Mouse (Mus musculus): ENCODE results near the gene Nprl2. TPM values are rescaled to one million over a fixed set of nuclear protein-coding genes. Genes with fewer than 3 reads are reported as not detected.
A peak's percentile ranks its signal among the peaks of the same experiment; 100 is the strongest.

Nprl2 gene
- polyA plus RNA-seq, 1 experiment = not detected

GRCm38 (mm10) chr9:107586504-107586903, 44.5 kb downstream of the Nprl2 start:
- no peak overlapping the region for H3K27ac ChIP-seq (ENCODE audit: insufficient read depth, low read depth, low read length)
- TF ChIP-seq CTCF (IDR thresholded peaks at IDR 0.05; ENCODE audit: insufficient read depth, low read depth, low read length) = no peak
- TF ChIP-seq POLR2A (IDR thresholded peaks at IDR 0.05; ENCODE audit: insufficient read depth, low read depth, low read length) = no peak
- 89% methylated on average over 5 of the region's 5 CpGs for WGBS

GRCm38 (mm10) chr9:107586974-107587832, 45.2 kb downstream of the Nprl2 start, which contains the start of gene Ifrd2:
Ifrd2 (plus strand) TSS chr9:107587642.
- 12% methylated on average over 46 of the region's 46 CpGs for WGBS
- peak within 1 kb of the TSS; percentile 76 for H3K4me3 ChIP-seq (ENCODE audit: insufficient read depth, low read depth, low read length)
- no peak for TF ChIP-seq POLR2A (IDR thresholded peaks at IDR 0.05; ENCODE audit: insufficient read depth, low read depth, low read length)
- no peak for TF ChIP-seq CTCF (IDR thresholded peaks at IDR 0.05; ENCODE audit: insufficient read depth, low read depth, low read length)
- peaks cover 2% of the 10 kb centered on the region; the same call in 1 of the 2 replicates for H3K4me1 ChIP-seq (ENCODE audit: control insufficient read depth, insufficient read depth, low read length)
- H3K27ac ChIP-seq (ENCODE audit: insufficient read depth, low read depth, low read length) = no peak within 1 kb of the TSS

More at GRCm38 (mm10) chr9:107586504-107586903, 44.5 kb downstream of the Nprl2 start:
- Histone ChIP-seq H3K4me1 (ENCODE audit: control insufficient read depth, insufficient read depth, low read length) (peaks cover 5% of the 10 kb centered on the region; the same call in 1 of the 2 replicates), H3K4me3 (ENCODE audit: insufficient read depth, low read depth, low read length) (no peak overlapping the region)

GRCm38 (mm10) chr9:107587833-107588639, 46.0 kb downstream of the Nprl2 start:
- TF ChIP-seq CTCF (IDR thresholded peaks at IDR 0.05; ENCODE audit: insufficient read depth, low read depth, low read length) (no peak), POLR2A (IDR thresholded peaks at IDR 0.05; ENCODE audit: insufficient read depth, low read depth, low read length) (no peak)
- Histone ChIP-seq H3K4me1 (ENCODE audit: control insufficient read depth, insufficient read depth, low read length) (peaks cover 2% of the 10 kb centered on the region; the same call in 1 of the 2 replicates), H3K4me3 (ENCODE audit: insufficient read depth, low read depth, low read length) (peak overlapping the region; percentile 76), H3K27ac (ENCODE audit: insufficient read depth, low read depth, low read length) (no peak overlapping the region)
- 5% methylated on average over 33 of the region's 33 CpGs for WGBS

GRCm38 (mm10) chr9:107590058-107590772, 48.2 kb downstream of the Nprl2 start:
- Histone ChIP-seq H3K27ac (ENCODE audit: insufficient read depth, low read depth, low read length) (no peak overlapping the region), H3K4me1 (ENCODE audit: control insufficient read depth, insufficient read depth, low read length) (peaks cover 2% of the 10 kb centered on the region; the same call in 1 of the 2 replicates), H3K4me3 (ENCODE audit: insufficient read depth, low read depth, low read length) (no peak overlapping the region)
- 84% methylated on average over 25 of the region's 25 CpGs for WGBS
- TF ChIP-seq POLR2A (IDR thresholded peaks at IDR 0.05; ENCODE audit: insufficient read depth, low read depth, low read length) (no peak), CTCF (IDR thresholded peaks at IDR 0.05; ENCODE audit: insufficient read depth, low read depth, low read length) (no peak)

GRCm38 (mm10) chr9:107590773-107591060, 48.7 kb downstream of the Nprl2 start:
- no peak overlapping the region for H3K27ac ChIP-seq (ENCODE audit: insufficient read depth, low read depth, low read length)
- WGBS = 93% methylated on average over 6 of the region's 6 CpGs
- H3K4me1 ChIP-seq (ENCODE audit: control insufficient read depth, insufficient read depth, low read length) = peaks cover 2% of the 10 kb centered on the region; the same call in 1 of the 2 replicates
- TF ChIP-seq POLR2A (IDR thresholded peaks at IDR 0.05; ENCODE audit: insufficient read depth, low read depth, low read length) (no peak), CTCF (IDR thresholded peaks at IDR 0.05; ENCODE audit: insufficient read depth, low read depth, low read length) (no peak)
- no peak overlapping the region for H3K4me3 ChIP-seq (ENCODE audit: insufficient read depth, low read depth, low read length)

- 82% methylated on average over 11 of the region's 11 CpGs for WGBS
- H3K27ac ChIP-seq (ENCODE audit: insufficient read depth, low read depth, low read length) = no peak overlapping the region
- no peak for TF ChIP-seq CTCF (IDR thresholded peaks at IDR 0.05; ENCODE audit: insufficient read depth, low read depth, low read length)
- TF ChIP-seq POLR2A (IDR thresholded peaks at IDR 0.05; ENCODE audit: insufficient read depth, low read depth, low read length) = no peak
- no peak overlapping the region for H3K4me3 ChIP-seq (ENCODE audit: insufficient read depth, low read depth, low read length)
- H3K4me1 ChIP-seq (ENCODE audit: control insufficient read depth, insufficient read depth, low read length) = peaks cover 2% of the 10 kb centered on the region; the same call in 1 of the 2 replicates
These were observed 51.3 kb downstream of the Nprl2 start for GRCm38 (mm10) chr9:107593101-107593976.

GRCm38 (mm10) chr9:107594281-107595062, 52.4 kb downstream of the Nprl2 start:
- Histone ChIP-seq H3K27ac (ENCODE audit: insufficient read depth, low read depth, low read length) (no peak overlapping the region), H3K4me3 (ENCODE audit: insufficient read depth, low read depth, low read length) (no peak overlapping the region), H3K4me1 (ENCODE audit: control insufficient read depth, insufficient read depth, low read length) (0 out of 2 replicates have a peak, but pooled peaks cover 3% of the 10 kb centered on the region)
- TF ChIP-seq POLR2A (IDR thresholded peaks at IDR 0.05; ENCODE audit: insufficient read depth, low read depth, low read length) (no peak), CTCF (IDR thresholded peaks at IDR 0.05; ENCODE audit: insufficient read depth, low read depth, low read length) (no peak)
- WGBS = 79% methylated on average over 8 of the region's 8 CpGs

Other genes starting within 250 kb of the Nprl2 start
- gene Cish, start 246.2 kb upstream of the Nprl2 start, polyA plus RNA-seq (2012; ENCODE audit: insufficient read depth, insufficient read length, low replicate concordance, missing spikeins) = not detected in 2 replicates
- gene Hemk1, start 203.9 kb upstream of the Nprl2 start, polyA plus RNA-seq (2012; ENCODE audit: insufficient read depth, insufficient read length, low replicate concordance, missing spikeins) = not detected in 2 replicates
- gene 6430571L13Rik, start 201.6 kb upstream of the Nprl2 start, polyA plus RNA-seq (2012; ENCODE audit: insufficient read depth, insufficient read length, low replicate concordance, missing spikeins) = not detected in 2 replicates
- gene Cacna2d2, start 142.6 kb upstream of the Nprl2 start, polyA plus RNA-seq (2012; ENCODE audit: insufficient read depth, insufficient read length, low replicate concordance, missing spikeins) = not detected in 2 replicates
- gene Tmem115, start 8.3 kb upstream of the Nprl2 start, polyA plus RNA-seq (2012; ENCODE audit: insufficient read depth, insufficient read length, low replicate concordance, missing spikeins) = not detected in 2 replicates
- gene Cyb561d2, start within 50 bp of the Nprl2 start, polyA plus RNA-seq (2012; ENCODE audit: insufficient read depth, insufficient read length, low replicate concordance, missing spikeins) = not detected in 2 replicates
- not detected in 2 replicates for gene Zmynd10, start 5.1 kb downstream of the Nprl2 start, polyA plus RNA-seq (2012; ENCODE audit: insufficient read depth, insufficient read length, low replicate concordance, missing spikeins)
- not detected in 2 replicates for gene Rassf1, start 9.3 kb downstream of the Nprl2 start, polyA plus RNA-seq (2012; ENCODE audit: insufficient read depth, insufficient read length, low replicate concordance, missing spikeins)
- not detected in 2 replicates for gene Tusc2, start 21.0 kb downstream of the Nprl2 start, polyA plus RNA-seq (2012; ENCODE audit: insufficient read depth, insufficient read length, low replicate concordance, missing spikeins)
- gene Hyal2, start 25.7 kb downstream of the Nprl2 start, polyA plus RNA-seq (2012; ENCODE audit: insufficient read depth, insufficient read length, low replicate concordance, missing spikeins) = not detected in 2 replicates
- gene Hyal1, start 34.7 kb downstream of the Nprl2 start, polyA plus RNA-seq (2012; ENCODE audit: insufficient read depth, insufficient read length, low replicate concordance, missing spikeins) = not detected in 2 replicates
- gene Naa80, start 36.7 kb downstream of the Nprl2 start, polyA plus RNA-seq (2012; ENCODE audit: insufficient read depth, insufficient read length, low replicate concordance, missing spikeins) = not detected in 2 replicates
- gene Hyal3, start 38.6 kb downstream of the Nprl2 start, polyA plus RNA-seq (2012; ENCODE audit: insufficient read depth, insufficient read length, low replicate concordance, missing spikeins) = not detected in 2 replicates
- not detected in 2 replicates for gene Ifrd2, start 45.4 kb downstream of the Nprl2 start, polyA plus RNA-seq (2012; ENCODE audit: insufficient read depth, insufficient read length, low replicate concordance, missing spikeins)
- not detected in 2 replicates for gene Sema3b, start 67.0 kb downstream of the Nprl2 start, polyA plus RNA-seq (2012; ENCODE audit: insufficient read depth, insufficient read length, low replicate concordance, missing spikeins)
- 1,429 TPM in 1 of 2 replicates, not detected in the other for gene Gnai2, start 93.1 kb downstream of the Nprl2 start, polyA plus RNA-seq (2012; ENCODE audit: insufficient read depth, insufficient read length, low replicate concordance, missing spikeins)
- not detected in 2 replicates for gene Slc38a3, start 127.3 kb downstream of the Nprl2 start, polyA plus RNA-seq (2012; ENCODE audit: insufficient read depth, insufficient read length, low replicate concordance, missing spikeins)
- not detected in 2 replicates for gene Gnat1, start 137.5 kb downstream of the Nprl2 start, polyA plus RNA-seq (2012; ENCODE audit: insufficient read depth, insufficient read length, low replicate concordance, missing spikeins)
- gene Sema3f, start 168.2 kb downstream of the Nprl2 start, polyA plus RNA-seq (2012; ENCODE audit: insufficient read depth, insufficient read length, low replicate concordance, missing spikeins) = not detected in 2 replicates
- gene Rbm5, start 228.8 kb downstream of the Nprl2 start, polyA plus RNA-seq (2012; ENCODE audit: insufficient read depth, insufficient read length, low replicate concordance, missing spikeins) = 401 and 773 TPM in 2 replicates

Data from olfactory bulb, adult 2 months (tissue).